Mouse (Mus musculus): ENCODE results near the gene Rcc2.

DNA sequence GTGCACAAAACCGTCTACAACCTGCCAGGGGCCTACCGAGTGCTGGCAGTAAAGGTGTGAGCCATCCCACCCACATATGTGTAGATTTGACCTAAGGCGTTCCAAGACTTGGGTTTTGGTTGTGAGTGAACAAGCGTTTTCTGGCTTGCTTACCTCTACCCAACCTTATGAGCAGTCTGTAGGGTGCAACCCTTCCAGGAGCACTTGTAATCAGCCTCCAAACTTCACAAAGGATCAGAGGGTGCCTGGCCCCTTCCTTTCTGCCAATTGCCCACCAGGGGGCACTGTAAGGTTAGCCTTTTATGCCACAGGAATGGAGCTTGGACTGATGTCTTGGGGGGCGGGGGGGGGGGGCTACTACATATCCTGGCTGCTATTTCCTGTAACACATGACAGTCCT lies 23.5 kb downstream of the Rcc2 start:
- TF ChIP-seq EP300 (IDR thresholded peaks at IDR 0.05; ENCODE audit: low read depth) (no peak), CTCF (IDR thresholded peaks at IDR 0.05; ENCODE audit: low read depth) (peak; percentile 76)

Measured in liver, postnatal 0 days (tissue).